Mouse (Mus musculus) liver, embryonic 11.5 days (tissue): ENCODE results near the gene Metrn. TPM values are rescaled to one million over a fixed set of nuclear protein-coding genes. Genes with fewer than 3 reads are reported as not detected.

Source experiments
- ATAC-seq: fragments of 200-750 bp; cut with Nextera tagmentation; replicated peaks from 2 replicates; pipeline ENCODE4 v1.8.0; 2017; ENCODE audit warnings: moderate number of reproducible peaks, mild to moderate bottlenecking, moderate TSS enrichment, moderate library complexity; ENCODE audit not compliant: low FRiP score
- DNase-seq: peaks from one replicate; pipeline ENCODE4 v3.0.0-alpha.2; 2017; ENCODE audit warnings: low spot score
- H3K27ac ChIP-seq: fragments of 300-500 bp; sonication (generic); 2 replicates; pipeline ENCODE4 v1.5.1; 2014; ENCODE audit warnings: mild to moderate bottlenecking, low read depth, low read length, control low read depth
- H3K27me3 ChIP-seq: fragments of 300-500 bp; sonication (generic); replicated peaks from 2 replicates; pipeline ENCODE4 v1.6.1; 2014; ENCODE audit warnings: low read length, mixed read lengths; ENCODE audit not compliant: control insufficient read depth, insufficient read depth
- H3K36me3 ChIP-seq: fragments of 300-500 bp; sonication (generic); 2 replicates; pipeline ENCODE4 v1.6.1; 2014; ENCODE audit warnings: mild to moderate bottlenecking, low read length, moderate library complexity, mixed read lengths; ENCODE audit not compliant: control insufficient read depth, insufficient read depth
- H3K4me1 ChIP-seq: fragments of 300-500 bp; sonication (generic); replicated peaks from 2 replicates; pipeline ENCODE4 v1.6.1; 2014; ENCODE audit warnings: low read length, mixed read lengths; ENCODE audit not compliant: control insufficient read depth, insufficient read depth
- H3K4me2 ChIP-seq: fragments of 300-500 bp; sonication (generic); 2 replicates; pipeline ENCODE4 v1.6.1; 2014; ENCODE audit warnings: mild to moderate bottlenecking, control low read depth, moderate library complexity
- H3K4me3 ChIP-seq: fragments of 300-500 bp; sonication (generic); 2 replicates; pipeline ENCODE4 v1.5.1; 2014; ENCODE audit warnings: low read depth, low read length, control low read depth
- H3K9ac ChIP-seq: fragments of 300-500 bp; sonication (generic); 2 replicates; pipeline ENCODE4 v1.6.1; 2014; ENCODE audit warnings: low read depth, low read length, control low read depth
- H3K9me3 ChIP-seq: fragments of 300-500 bp; sonication (generic); 2 replicates; pipeline ENCODE4 v1.6.1; 2016; ENCODE audit warnings: low read length, inconsistent platforms, mixed read lengths; ENCODE audit not compliant: control insufficient read depth
- WGBS: fragments of 180-500 bp; shearing (Covaris S2); extraction: QIAGEN DNeasy Blood & Tissue Kit; methylation state at CpG from one replicate; pipeline ENCODE4 v1.1.7; 2014; 5-methylcytosine and 5-hydroxymethylcytosine counted together
- polyA plus RNA-seq: library from polyadenylated mRNA; unstranded; fragments of >200 nt; fragmentation: Nextera tagmentation; extraction: Ambion mirVana; gene quantifications from 2 replicates; pipeline ENCODE4 v1.2.1, GENCODE M21; 2014

Gene Metrn
- polyA plus RNA-seq, 1 experiment from 2014 or later, result 10.8 TPM

DNA sequence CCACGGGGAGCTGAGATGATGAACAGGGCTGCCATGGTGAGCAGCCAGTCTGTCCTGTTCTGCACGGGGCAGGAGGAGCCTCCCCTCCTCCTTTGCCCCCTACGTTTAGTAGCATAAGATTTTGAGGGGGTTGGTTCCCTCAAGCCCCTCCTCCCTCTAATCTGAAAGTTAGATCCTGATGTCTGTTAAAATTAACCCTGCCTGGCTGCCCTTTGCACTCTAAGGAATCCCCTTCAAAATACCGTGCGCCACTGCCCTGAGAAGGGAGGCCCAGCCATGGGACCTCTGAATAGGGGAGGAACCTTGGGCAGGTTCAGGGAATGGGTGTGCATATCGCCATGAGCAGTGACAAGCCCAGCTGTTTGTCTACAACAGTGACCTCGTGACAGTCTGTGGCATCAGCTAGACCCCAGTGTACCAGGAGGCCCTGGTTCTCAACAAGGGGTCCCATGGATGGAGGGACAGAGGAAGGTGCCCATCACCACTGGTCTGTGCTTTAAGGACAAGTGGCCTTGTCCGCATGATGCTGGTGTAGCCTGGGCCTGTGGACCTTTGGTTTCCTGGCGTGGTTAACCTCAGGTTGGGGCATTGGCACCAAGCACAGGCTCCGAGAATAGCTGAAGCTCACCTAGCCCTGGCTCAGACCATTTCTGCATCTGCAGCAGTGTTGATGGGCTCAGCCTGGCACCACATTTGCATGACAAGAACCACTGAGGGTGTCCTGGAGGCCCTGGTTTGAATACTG lies 21.4 kb downstream of the Metrn start:
- Histone ChIP-seq H3K4me2 (no peak overlapping the region), H3K9me3 (no peaks in the 10 kb centered on the region), H3K9ac (no peak overlapping the region), H3K4me3 (no peak overlapping the region), H3K27ac (no peak overlapping the region), H3K4me1 (peaks cover 10% of the 10 kb centered on the region), H3K27me3 (0 out of 2 replicates have a peak, but pooled peaks cover 3% of the 10 kb centered on the region), H3K36me3 (peaks cover 8% of the 10 kb centered on the region)
- no peak for ATAC-seq
- 77% methylated on average over 10 of the region's 10 CpGs for WGBS
- no peak for DNase-seq

GRCm38 (mm10) chr17:25773549-25774120 lies 23.3 kb downstream of the Metrn start, which contains the start of gene Narfl:
Gene Narfl, plus strand, starts transcription at chr17:25773776.
- WGBS, result under 1% methylated on average over 37 of the region's 37 CpGs
- Histone ChIP-seq H3K9ac (peak within 1 kb of the TSS; percentile 75), H3K27me3 (peaks cover 3% of the 10 kb centered on the region; the same call in 1 of the 2 replicates), H3K4me3 (peak within 1 kb of the TSS; percentile 71), H3K9me3 (no peaks in the 10 kb centered on the region), H3K27ac (no peak within 1 kb of the TSS), H3K36me3 (peaks cover 5% of the 10 kb centered on the region; the same call in 1 of the 2 replicates), H3K4me1 (peaks cover 10% of the 10 kb centered on the region), H3K4me2 (peak within 1 kb of the TSS; percentile 91)
- peak; percentile 83 for ATAC-seq
- DNase-seq, result peak; percentile 99

DNA sequence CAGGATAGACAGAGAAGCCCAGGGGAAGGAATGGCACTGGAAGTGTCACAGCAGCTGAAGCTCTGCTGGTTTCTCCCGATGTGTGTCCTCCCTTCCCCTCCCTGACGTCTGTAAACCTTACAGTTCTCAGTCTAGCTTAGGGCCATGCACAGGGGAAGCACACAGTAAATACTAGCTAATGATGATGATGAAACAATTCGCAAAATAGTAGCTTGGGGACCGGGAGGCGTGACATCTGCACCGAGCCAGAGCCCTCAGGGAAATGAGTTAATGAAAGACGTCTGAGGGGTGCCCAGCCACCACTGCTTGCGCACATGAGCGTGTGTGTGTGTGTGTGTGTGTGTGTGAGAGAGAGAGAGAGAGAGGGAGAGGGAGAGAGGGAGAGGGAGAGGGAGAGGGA lies 27.6 kb downstream of the Metrn start:
- Histone ChIP-seq H3K4me1 (peaks cover 6% of the 10 kb centered on the region), H3K9me3 (no peaks in the 10 kb centered on the region), H3K9ac (no peak overlapping the region), H3K36me3 (no peaks in the 10 kb centered on the region), H3K4me3 (no peak overlapping the region), H3K27ac (no peak overlapping the region), H3K4me2 (no peak overlapping the region), H3K27me3 (peaks cover 6% of the 10 kb centered on the region; the same call in 1 of the 2 replicates)
- DNase-seq (no peak), ATAC-seq (no peak)
- 53% methylated on average over 9 of the region's 9 CpGs for WGBS

- ATAC-seq (no peak), DNase-seq (no peak)
- no peaks in the 10 kb centered on the region for H3K9me3 ChIP-seq
- no peak overlapping the region for H3K27ac ChIP-seq
- 71% methylated on average over 5 of the region's 5 CpGs for whole genome bisulfite sequencing
- H3K9ac ChIP-seq, result no peak overlapping the region
- H3K4me3 ChIP-seq, result no peak overlapping the region
- H3K27me3 ChIP-seq, result peaks cover 3% of the 10 kb centered on the region; the same call in 1 of the 2 replicates
- no peak overlapping the region for H3K4me2 ChIP-seq
- no peaks in the 10 kb centered on the region for H3K36me3 ChIP-seq
- no peaks in the 10 kb centered on the region for H3K4me1 ChIP-seq
Measured at GRCm38 (mm10) chr17:25765886-25766285, 31.1 kb downstream of the Metrn start.

- Histone ChIP-seq H3K4me3 (no peak overlapping the region), H3K4me1 (no peaks in the 10 kb centered on the region), H3K27ac (no peak overlapping the region), H3K27me3 (peaks cover 3% of the 10 kb centered on the region; the same call in 1 of the 2 replicates), H3K4me2 (no peak overlapping the region), H3K9me3 (no peaks in the 10 kb centered on the region), H3K9ac (no peak overlapping the region), H3K36me3 (no peaks in the 10 kb centered on the region)
- 31% methylated on average over 3 of the region's 3 CpGs for WGBS
- no peak for DNase-seq
- no peak for ATAC-seq
Measured at GRCm38 (mm10) chr17:25762591-25762990, 34.3 kb downstream of the Metrn start.

GRCm38 (mm10) chr17:25761561-25761970 lies 35.4 kb downstream of the Metrn start:
- H3K9me3 ChIP-seq, result no peaks in the 10 kb centered on the region
- H3K36me3 ChIP-seq, result no peaks in the 10 kb centered on the region
- no peak overlapping the region for H3K4me3 ChIP-seq
- H3K27me3 ChIP-seq, result 0 out of 2 replicates have a peak, but pooled peaks cover 3% of the 10 kb centered on the region
- DNase-seq (no peak), ATAC-seq (no peak)
- WGBS, result 47% methylated on average over 4 of the region's 4 CpGs
- H3K4me2 ChIP-seq, result no peak overlapping the region
- H3K27ac ChIP-seq, result no peak overlapping the region
- no peak overlapping the region for H3K9ac ChIP-seq
- no peaks in the 10 kb centered on the region for H3K4me1 ChIP-seq

DNA sequence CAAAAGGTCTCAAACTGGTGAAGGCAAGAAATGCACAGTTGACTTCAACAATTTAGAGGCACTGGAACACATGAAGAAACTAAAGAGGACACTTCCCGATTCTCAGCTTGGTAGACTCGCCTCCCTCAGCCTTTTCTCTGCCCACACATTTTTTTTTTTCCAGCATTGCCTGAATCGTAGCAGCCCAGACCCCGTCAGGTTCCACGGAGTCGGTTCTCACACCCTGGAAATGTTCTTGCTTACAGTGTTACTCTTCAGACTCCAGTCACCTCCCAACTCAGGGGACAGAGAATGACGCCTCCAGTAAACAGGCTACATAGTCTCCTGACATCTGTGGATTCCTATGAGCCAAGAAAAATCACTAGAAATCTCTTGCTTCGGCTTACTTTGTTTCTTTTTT lies 36.8 kb downstream of the Metrn start:
- DNase-seq (no peak), ATAC-seq (no peak)
- Histone ChIP-seq H3K4me1 (no peaks in the 10 kb centered on the region), H3K27ac (no peak overlapping the region), H3K36me3 (no peaks in the 10 kb centered on the region), H3K9me3 (no peaks in the 10 kb centered on the region), H3K9ac (no peak overlapping the region), H3K4me2 (no peak overlapping the region), H3K27me3 (no peaks in the 10 kb centered on the region), H3K4me3 (no peak overlapping the region)
- WGBS, result 71% methylated on average over 8 of the region's 8 CpGs

GRCm38 (mm10) chr17:25757691-25758090 lies 39.2 kb downstream of the Metrn start:
- Histone ChIP-seq H3K27ac (no peak overlapping the region), H3K4me2 (no peak overlapping the region), H3K4me1 (no peaks in the 10 kb centered on the region), H3K4me3 (no peak overlapping the region), H3K9me3 (no peaks in the 10 kb centered on the region), H3K27me3 (no peaks in the 10 kb centered on the region), H3K36me3 (no peaks in the 10 kb centered on the region), H3K9ac (no peak overlapping the region)
- 62% methylated on average over 3 of the region's 3 CpGs for WGBS
- ATAC-seq (no peak), DNase-seq (no peak)
